Mouse (Mus musculus): ENCODE measurements around the gene Tmem79. TPM values are rescaled to one million over a fixed set of nuclear protein-coding genes. Genes with fewer than 3 reads are reported as not detected.
A peak's percentile ranks its signal among the peaks of the same experiment; 100 is the strongest.
"Not testable (repeated sequence)": the region's sequence is repeated elsewhere in the genome, so short reads cannot be mapped to it uniquely, and the experiment has no call there.

The Tmem79 gene
- polyA plus RNA-seq, 1 experiment = 0.09 TPM

DNA sequence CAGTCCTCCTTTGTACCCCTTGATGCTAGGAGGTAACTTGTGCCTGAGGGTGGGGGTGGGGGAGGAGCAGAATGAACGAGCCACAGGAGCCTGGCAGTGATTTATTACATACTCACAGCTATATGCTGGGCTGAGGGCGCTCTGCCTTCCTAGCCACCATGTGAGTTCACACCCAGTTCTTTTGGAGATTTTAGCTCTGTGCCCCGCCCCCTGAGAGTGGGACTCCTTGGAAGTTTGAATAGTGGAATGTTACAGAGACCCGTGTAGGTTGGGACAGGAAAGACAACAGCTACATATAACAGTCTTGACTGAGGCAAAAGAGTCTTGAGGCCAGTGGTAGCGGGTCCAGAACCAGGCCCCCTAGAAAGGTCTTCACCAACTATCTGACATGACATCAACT lies 7.0 kb downstream of the Tmem79 start:
- peaks cover 6% of the 10 kb centered on the region for H3K9me3 ChIP-seq (ENCODE audit: control insufficient read depth, low read length)
- peaks cover 42% of the 10 kb centered on the region for H3K36me3 ChIP-seq (ENCODE audit: control insufficient read depth)
- TF ChIP-seq GATA1 (IDR thresholded peaks at IDR 0.05; ENCODE audit: low read length) = no peak
- H3K4me1 ChIP-seq (ENCODE audit: control insufficient read depth) = peaks cover 46% of the 10 kb centered on the region
- peaks cover 5% of the 10 kb centered on the region for H3K27me3 ChIP-seq (ENCODE audit: control insufficient read depth)
- no peak overlapping the region for H3K4me3 ChIP-seq (replicated peaks)

DNA sequence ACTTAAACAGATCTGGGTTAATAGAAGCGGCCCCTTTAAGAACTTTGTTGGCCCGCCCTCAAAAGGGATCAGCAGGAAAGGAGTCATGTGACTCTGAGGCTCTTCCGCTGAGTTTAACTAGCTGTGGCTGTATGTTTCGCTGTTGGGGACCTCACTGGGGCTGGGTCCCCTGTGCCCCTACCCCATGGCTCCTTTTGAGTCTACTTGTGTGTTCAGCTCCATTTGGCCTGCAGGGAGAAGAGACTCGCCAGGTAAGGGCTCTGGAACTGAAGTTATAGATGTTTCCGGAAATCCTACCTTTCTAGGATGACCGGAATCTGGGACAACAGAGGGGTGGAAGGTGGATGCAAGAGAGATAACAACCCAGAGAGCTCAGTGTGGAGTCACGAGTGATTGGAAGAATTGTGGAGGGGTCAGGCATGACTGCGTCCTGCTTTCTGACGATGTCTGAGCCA lies 11.0 kb downstream of the Tmem79 start, which contains the start of gene Glmp:
Gene Glmp, plus strand, starts transcription at position 73 of the 455 bp plus-strand sequence.
- Histone ChIP-seq H3K36me3 (ENCODE audit: control insufficient read depth) (peaks cover 69% of the 10 kb centered on the region), H3K4me3 (replicated peaks) (peak within 1 kb of the TSS; percentile 76), H3K27me3 (ENCODE audit: control insufficient read depth) (no peaks in the 10 kb centered on the region), H3K9me3 (ENCODE audit: control insufficient read depth, low read length) (no peaks in the 10 kb centered on the region), H3K4me1 (ENCODE audit: control insufficient read depth) (peaks cover 27% of the 10 kb centered on the region)
- TF ChIP-seq GATA1 (IDR thresholded peaks at IDR 0.05; ENCODE audit: low read length) (no peak; the same call in 1 of the 2 replicates), TAL1 (IDR thresholded peaks at IDR 0.05; ENCODE audit: low read length) (no peak)

DNA sequence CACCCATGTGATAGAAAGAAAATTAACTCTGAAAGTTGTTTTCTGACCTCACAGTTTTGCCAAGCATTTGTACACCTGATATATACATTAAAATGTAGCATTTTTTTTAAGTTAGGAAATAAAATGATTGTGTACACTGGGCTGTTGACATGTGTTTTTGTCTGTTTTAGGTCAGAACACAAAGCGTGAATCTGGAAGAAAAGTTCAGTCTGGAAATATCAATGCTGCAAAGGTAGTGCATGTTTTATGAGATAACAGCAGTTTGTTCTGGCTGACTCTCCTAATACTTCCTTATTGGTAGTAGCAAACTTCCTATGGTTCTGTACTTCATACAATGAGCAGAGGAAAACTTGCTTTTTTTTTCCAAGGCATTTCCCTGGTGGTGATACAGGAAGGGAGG lies 36.8 kb downstream of the Tmem79 start:
- Histone ChIP-seq H3K9me3 (ENCODE audit: control insufficient read depth, low read length) (no peaks in the 10 kb centered on the region), H3K4me3 (replicated peaks) (no peak overlapping the region), H3K36me3 (ENCODE audit: control insufficient read depth) (peaks cover 57% of the 10 kb centered on the region), H3K27me3 (ENCODE audit: control insufficient read depth) (no peaks in the 10 kb centered on the region), H3K4me1 (ENCODE audit: control insufficient read depth) (peaks cover 40% of the 10 kb centered on the region)
- TF ChIP-seq TAL1 (IDR thresholded peaks at IDR 0.05; ENCODE audit: low read length) (no peak), GATA1 (IDR thresholded peaks at IDR 0.05; ENCODE audit: low read length) (no peak)

DNA sequence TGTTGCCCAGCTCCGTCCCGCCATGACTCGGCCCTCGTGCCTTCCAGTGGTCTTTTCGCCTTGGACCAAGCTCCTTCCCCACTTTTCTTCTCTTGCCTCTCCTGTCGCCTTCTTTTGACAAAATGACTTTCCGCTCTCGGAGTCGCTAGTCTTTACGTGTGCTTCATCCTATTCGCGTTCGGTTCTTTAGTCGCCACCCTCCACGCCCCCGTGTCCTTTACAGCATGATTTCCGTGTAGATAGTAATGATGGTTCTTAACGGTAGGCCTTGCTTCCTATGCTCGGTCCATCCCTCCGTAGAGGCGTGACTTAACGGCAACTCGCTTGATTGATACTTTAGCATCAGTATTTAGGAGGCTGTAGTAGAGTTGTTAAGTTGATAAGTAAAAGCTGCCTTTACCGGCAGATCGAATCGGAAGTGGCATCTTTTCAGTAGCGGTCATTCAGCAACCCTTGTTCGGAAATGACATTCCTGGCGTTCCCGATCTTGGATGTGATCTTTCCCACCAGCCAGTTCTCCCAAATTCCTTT lies 38.6 kb downstream of the Tmem79 start:
- Histone ChIP-seq H3K36me3 (ENCODE audit: control insufficient read depth) (peaks cover 39% of the 10 kb centered on the region), H3K4me1 (ENCODE audit: control insufficient read depth) (peaks cover 40% of the 10 kb centered on the region), H3K9me3 (ENCODE audit: control insufficient read depth, low read length) (no peaks in the 10 kb centered on the region), H3K4me3 (replicated peaks) (peak overlapping the region; percentile 79), H3K27me3 (ENCODE audit: control insufficient read depth) (no peaks in the 10 kb centered on the region)
- TF ChIP-seq GATA1 (IDR thresholded peaks at IDR 0.05; ENCODE audit: low read length) = no peak
- no peak for TF ChIP-seq TAL1 (IDR thresholded peaks at IDR 0.05; ENCODE audit: low read length)

DNA sequence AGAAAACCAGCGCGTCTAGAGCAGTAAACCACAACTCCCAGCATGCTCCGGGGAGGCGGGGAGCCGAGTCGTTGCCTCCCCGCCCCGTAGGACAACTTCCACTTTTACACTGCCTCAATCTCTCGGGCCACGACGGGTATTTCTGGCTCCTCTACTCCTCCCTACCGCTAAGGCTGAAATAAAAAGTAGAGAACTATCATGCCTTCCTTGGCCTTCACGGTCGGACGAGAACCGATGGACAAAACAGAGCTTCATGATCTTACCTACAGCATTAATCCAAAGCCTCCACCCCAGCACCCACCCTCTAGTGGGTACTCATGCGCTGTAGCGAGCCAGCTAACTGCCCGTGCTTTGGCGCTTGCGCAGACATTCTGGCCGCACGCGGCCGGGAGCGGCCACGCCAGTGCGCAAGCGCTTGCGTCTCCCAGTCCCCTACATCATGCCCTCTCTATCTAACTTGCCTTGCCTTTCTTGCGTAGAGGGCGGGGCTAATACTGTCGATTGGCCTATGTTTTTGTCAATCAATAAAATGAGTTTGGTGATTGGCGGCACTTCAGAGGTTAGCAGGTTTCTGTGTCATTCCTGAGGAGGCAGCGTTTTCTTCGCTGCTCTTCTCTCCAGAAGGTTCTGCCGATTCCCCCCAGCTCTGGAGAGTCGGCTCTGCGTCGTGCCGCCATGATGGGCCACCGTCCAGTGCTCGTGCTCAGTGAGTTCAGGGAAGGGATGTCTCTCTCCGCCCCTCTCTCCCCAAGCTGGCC lies 39.2 kb downstream of the Tmem79 start, which contains the start of the genes Tsacc and Cct3:
Gene Tsacc, minus strand, starts transcription at position 439 of the 758 bp plus-strand sequence.
Gene Cct3, plus strand, starts transcription at position 556 of the 758 bp plus-strand sequence.
- H3K9me3 ChIP-seq (ENCODE audit: control insufficient read depth, low read length) = no peaks in the 10 kb centered on the region
- H3K27me3 ChIP-seq (ENCODE audit: control insufficient read depth) = no peaks in the 10 kb centered on the region
- peaks cover 40% of the 10 kb centered on the region for H3K4me1 ChIP-seq (ENCODE audit: control insufficient read depth)
- peaks cover 33% of the 10 kb centered on the region for H3K36me3 ChIP-seq (ENCODE audit: control insufficient read depth)
- peak within 1 kb of the TSS; percentile 79 for H3K4me3 ChIP-seq (replicated peaks)
- TF ChIP-seq GATA1 (IDR thresholded peaks at IDR 0.05; ENCODE audit: low read length) = peak; percentile 18; the same call in 1 of the 2 replicates
- no peak for TF ChIP-seq TAL1 (IDR thresholded peaks at IDR 0.05; ENCODE audit: low read length)

DNA sequence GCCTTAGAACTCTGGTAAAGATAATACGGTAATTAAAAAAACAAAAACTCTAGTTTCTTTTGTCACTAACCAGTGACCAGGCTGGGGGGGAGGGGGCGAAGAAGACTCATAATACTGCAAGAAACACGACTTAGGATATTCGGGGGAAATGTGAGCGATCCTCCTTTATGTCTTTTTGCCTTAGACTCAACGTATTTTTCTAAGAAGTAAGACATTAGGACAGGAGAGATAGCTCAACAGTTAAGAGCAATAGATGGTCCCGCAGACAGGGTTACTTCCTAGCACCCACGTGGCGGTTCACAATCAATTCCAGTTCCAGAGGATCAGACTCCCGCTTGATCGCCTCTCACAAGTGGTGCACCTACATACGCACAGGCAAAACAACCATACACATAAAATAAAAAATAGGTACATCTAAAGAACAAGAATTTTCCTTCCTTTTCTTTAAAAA lies 39.8 kb downstream of the Tmem79 start:
- Histone ChIP-seq H3K36me3 (ENCODE audit: control insufficient read depth) (peaks cover 27% of the 10 kb centered on the region), H3K9me3 (ENCODE audit: control insufficient read depth, low read length) (no peaks in the 10 kb centered on the region), H3K27me3 (ENCODE audit: control insufficient read depth) (no peaks in the 10 kb centered on the region), H3K4me3 (replicated peaks) (peak overlapping the region; percentile 79), H3K4me1 (ENCODE audit: control insufficient read depth) (peaks cover 40% of the 10 kb centered on the region)
- TF ChIP-seq GATA1 (IDR thresholded peaks at IDR 0.05; ENCODE audit: low read length) (no peak), TAL1 (IDR thresholded peaks at IDR 0.05; ENCODE audit: low read length) (no peak)

DNA sequence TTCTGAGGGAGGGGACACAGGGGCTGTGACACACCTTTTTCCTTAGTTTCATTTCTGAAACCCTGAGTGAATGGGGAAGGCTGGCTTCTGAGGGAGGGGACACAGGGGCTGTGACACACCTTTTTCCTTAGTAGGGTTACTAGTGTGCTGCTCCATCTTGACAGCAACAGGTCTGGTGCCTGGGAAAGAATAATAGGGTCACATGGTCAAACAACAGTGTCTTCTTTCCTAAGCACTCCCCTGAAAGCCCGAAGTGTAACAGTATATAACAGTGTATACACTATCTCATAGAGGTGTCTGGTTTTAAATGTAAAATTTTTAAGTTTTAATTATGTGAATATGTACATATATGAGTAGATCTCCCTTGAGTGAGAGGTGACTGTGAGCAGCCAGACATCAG lies 40.7 kb downstream of the Tmem79 start:
- not testable (repeated sequence) for H3K9me3 ChIP-seq (ENCODE audit: control insufficient read depth, low read length); H3K27me3 ChIP-seq (ENCODE audit: control insufficient read depth)
- Histone ChIP-seq H3K36me3 (ENCODE audit: control insufficient read depth) (peaks cover 18% of the 10 kb centered on the region), H3K4me1 (ENCODE audit: control insufficient read depth) (peaks cover 40% of the 10 kb centered on the region), H3K4me3 (replicated peaks) (peak overlapping the region; percentile 79)

DNA sequence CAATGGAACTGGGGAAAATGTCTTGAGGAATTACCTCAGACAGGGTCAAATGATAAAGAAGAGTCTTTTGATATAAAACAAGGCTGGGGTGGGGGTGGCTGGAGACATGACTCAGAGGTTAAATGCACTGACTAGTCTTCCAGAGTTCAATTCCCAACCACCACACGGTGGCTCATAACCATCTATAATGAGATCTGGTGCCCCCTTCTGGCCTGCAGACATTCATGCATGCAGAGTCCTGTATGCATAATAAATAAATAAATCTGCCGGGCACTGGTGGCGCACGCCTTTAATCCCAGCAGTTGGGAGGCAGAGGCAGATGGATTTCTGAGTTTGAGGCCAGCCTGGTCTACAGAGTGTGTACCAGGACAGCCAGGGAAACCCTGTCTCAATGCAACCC lies 44.0 kb downstream of the Tmem79 start:
- TF ChIP-seq GATA1 (IDR thresholded peaks at IDR 0.05; ENCODE audit: low read length) = no peak
- no peak for TF ChIP-seq TAL1 (IDR thresholded peaks at IDR 0.05; ENCODE audit: low read length)
- no peaks in the 10 kb centered on the region for H3K9me3 ChIP-seq (ENCODE audit: control insufficient read depth, low read length)
- no peaks in the 10 kb centered on the region for H3K27me3 ChIP-seq (ENCODE audit: control insufficient read depth)
- no peak overlapping the region for H3K4me3 ChIP-seq (replicated peaks)
- H3K4me1 ChIP-seq (ENCODE audit: control insufficient read depth) = peaks cover 15% of the 10 kb centered on the region
- no peaks in the 10 kb centered on the region; the same call in 1 of the 2 replicates for H3K36me3 ChIP-seq (ENCODE audit: control insufficient read depth)

DNA sequence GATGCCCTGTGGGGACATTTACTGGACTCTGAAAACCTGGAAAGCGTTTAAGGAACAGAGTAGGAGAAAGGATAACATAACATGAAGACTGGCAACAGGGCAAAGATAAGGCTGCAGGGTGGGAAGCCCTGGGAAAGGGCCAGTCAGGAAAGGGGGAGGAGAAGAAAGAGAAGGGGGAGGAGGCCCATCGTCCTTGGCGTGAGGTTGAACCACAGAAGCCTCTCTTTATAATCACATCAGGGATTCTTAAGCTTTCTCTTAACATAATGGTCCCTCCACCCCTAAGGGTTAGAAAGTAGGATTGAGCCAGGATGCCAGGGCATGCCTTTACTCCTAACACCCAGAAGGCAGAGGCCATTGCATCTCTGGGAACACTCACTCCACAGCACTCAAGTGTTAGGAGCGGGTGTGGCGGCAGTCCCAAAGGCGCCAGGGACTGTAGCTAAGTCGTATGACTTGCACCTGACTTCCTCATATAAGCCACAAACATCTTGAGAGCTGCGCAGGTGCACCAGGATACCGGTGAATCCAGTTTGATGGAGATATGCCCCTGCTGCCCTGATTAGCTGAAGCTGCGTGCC lies 47.7 kb downstream of the Tmem79 start:
- not testable (repeated sequence) for H3K27me3 ChIP-seq (ENCODE audit: control insufficient read depth); H3K9me3 ChIP-seq (ENCODE audit: control insufficient read depth, low read length)

More for the DNA sequence above, 47.7 kb downstream of the Tmem79 start:
- H3K4me3 ChIP-seq (replicated peaks); H3K36me3 ChIP-seq (ENCODE audit: control insufficient read depth); H3K4me1 ChIP-seq (ENCODE audit: control insufficient read depth): not testable (repeated sequence)

All from erythroblast, embryonic 14.5 days (primary cell).